Mouse (Mus musculus) ZHBTc4 (cell line): ENCODE measurements around the gene Caprin2.

Source experiments
- DNase-seq: peaks from one replicate; pipeline ENCODE4 v3.0.0-alpha.2; 2011; ENCODE audit warnings: low read depth, low spot score

Gene Caprin2

GRCm38 (mm10) chr6:148841760-148842159, 54.3 kb downstream of the Caprin2 start:
- DNase-seq: no peak

- DNase-seq: no peak
These were observed 57.6 kb downstream of the Caprin2 start for GRCm38 (mm10) chr6:148838460-148838859.

GRCm38 (mm10) chr6:148831728-148832121, 64.3 kb downstream of the Caprin2 start:
- DNase-seq: no peak

DNA sequence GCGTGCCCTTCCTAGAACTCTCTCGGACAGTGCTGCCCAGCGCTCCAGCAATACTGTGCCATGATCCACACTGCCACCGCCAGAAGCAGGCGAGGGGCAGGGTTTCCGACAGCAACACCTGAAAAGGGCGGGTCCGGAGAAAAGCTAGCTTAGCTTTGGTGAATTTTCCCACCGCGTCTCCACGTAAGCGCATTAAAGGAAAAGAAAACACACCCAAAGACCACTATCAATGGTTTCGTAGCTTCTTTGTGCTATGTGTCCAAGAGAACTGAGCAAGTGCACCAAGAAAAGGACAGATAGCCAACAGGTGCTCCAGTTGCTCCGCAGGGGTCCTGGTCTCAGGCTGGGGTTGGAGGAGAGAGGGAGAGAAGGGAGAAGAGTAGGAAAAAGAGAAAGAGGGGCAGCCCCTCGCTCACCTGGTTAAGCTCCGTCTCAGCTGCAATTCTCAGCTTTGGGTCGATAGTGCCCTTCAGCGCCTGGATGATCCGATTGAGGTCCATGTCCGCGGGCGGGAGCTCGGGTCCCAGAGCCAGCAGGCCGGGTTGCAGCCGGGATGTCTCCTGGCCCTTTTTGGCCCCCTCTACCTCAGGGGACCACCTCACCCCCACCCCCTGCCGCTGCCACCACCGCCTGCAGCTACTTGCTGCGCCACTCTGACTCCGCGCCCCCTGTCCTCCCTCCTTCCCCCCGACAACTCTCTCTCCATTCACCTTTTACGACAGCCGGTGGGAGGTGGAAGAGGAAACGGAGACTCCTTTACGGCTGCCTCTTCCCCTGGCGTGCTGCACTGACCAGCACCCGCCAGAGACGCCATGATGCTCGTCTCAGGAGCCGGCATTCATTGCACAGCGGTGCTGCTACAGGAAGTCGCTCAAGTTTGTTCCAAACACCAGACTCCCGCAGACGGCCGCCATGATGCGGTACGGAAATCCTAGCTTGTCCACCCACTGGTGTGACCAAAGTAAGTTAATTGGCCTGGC, 65.0 kb downstream of the Caprin2 start, which contains the start of gene Ipo8:
Gene Ipo8 (minus strand): TSS at position 720 of the 980 bp plus-strand sequence.
- peak; percentile 98 for DNase-seq

GRCm38 (mm10) chr6:148830355-148830747, 65.7 kb downstream of the Caprin2 start:
- DNase-seq: no peak

DNA sequence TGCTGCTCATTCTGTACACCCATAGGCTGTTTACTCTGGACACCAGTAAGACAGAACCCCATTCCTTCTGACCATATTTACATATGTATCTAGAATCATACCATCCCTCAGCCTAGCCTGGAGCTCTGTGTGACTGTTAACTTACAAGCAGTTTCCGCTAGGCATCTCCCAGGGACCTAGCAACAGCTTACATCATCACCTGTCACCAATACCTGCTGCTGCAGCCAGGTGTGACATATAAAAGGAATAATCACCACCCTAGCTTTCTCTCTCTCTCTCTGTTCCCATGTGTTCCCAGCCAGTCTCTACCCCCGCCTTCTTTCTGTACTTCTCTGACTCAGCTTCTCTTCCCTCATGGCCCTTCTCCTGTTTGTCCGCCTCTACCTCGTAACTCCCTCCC, 69.9 kb downstream of the Caprin2 start:
- peak; percentile 13 for DNase-seq

DNA sequence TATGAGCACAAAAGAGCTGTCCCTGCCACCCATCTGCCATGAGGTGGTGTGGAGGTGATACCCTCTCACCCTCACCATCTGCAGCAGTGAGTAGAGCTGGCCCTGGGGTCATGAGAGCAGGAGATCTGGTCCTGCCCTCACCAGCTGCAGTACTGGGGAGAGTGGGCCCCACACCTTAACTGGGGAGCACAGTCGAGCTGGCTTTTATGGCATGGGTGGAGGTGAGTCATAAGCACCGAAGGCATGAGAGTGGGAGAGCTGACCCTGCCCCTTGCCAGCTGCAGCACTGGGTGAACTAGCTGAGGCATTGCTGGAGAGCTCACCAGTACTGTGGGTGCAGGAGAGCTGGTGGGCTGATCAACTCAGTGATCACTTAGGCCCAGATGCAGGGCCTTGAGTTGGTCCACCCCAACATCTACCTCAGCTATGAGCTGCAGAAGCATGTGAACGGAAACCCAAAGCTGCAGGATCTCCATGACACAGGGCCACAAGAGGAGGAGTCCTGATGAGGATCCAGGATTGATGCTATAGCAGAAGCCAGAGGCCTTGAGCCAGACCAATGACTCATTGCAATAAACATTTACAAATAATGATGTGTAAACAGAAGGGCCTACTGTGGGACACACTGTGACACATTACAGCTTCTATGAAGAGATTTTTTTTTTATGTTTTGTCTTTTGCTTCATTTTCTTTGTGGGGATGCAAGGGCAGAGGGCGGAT, 77.3 kb downstream of the Caprin2 start:
- DNase-seq: no peak

GRCm38 (mm10) chr6:148816751-148817150, 79.3 kb downstream of the Caprin2 start:
- DNase-seq: no peak

GRCm38 (mm10) chr6:148811117-148811516, 84.9 kb downstream of the Caprin2 start:
- DNase-seq: no peak

DNA sequence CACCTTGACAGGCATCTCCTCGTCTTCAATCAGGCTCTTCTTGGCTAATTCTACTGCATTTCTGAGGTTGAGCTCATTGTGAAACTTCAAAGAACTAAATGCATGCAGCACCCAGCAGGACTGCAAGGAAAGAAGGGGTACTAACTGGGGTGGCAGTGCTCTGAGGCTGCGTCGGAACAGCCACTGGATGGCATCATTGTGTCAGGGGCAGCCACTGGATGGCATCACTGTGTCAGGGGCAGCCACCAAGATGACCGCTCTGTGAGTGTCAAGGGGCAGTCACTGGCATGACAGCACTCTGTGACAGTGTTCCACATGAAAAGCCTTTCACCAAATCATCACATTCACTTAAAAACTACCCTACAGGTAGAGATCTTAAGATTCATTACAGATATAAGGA, 96.3 kb downstream of the Caprin2 start:
- DNase-seq: no peak

GRCm38 (mm10) chr6:148795145-148795544, 100.9 kb downstream of the Caprin2 start:
- no peak for DNase-seq
